Mouse (Mus musculus) testis, postnatal 14 days (tissue): ENCODE measurements around the gene B230217C12Rik.
"Not testable (repeated sequence)": the region's sequence is repeated elsewhere in the genome, so short reads cannot be mapped to it uniquely, and the experiment has no call there.

Experiments used
- DNase-seq: peaks from one replicate; pipeline ENCODE4 v3.0.0; 2021; ENCODE audit warnings: low spot score

B230217C12Rik gene

GRCm38 (mm10) chr11:97867591-97867990 lies 27.0 kb downstream of the B230217C12Rik start:
- DNase-seq = no peak

DNA sequence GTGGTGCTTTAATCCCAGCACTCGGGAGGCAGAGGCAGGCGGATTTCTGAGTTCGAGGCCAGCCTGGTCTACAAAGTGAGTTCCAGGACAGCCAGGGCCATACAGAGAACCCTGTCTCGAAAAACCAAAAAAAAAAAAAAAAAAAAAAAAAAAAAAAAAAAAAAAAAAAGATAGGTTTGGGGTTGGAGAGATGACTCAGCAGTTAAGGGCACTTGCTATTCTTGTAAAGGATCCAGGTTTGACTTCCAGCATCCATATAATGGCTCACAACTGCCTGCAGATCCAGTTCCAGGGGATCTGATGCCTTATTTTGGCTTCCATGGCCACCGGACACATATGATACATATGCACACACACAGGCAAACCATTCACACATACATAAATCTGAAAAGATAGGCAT lies 31.8 kb downstream of the B230217C12Rik start:
- DNase-seq = not testable (repeated sequence)

DNA sequence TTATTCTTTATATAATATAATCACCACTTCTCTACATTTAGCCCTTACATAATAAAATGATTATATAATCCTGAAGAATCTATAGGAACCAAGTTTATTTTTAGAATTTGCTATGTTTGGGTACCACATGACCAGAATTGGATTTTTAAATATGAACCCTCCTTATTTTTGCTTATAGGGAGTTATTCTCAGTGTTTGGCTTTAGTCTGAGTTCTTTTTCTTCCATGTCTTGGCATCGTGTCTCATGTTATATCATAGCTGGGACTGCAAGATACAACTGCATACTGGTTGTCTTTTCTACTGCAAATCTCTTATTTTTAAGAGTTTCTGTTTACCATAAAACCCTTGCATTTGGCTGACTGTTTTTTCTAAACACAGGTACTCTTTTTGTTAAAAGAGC lies 33.8 kb downstream of the B230217C12Rik start:
- DNase-seq = no peak

- no peak for DNase-seq
These were observed 36.8 kb downstream of the B230217C12Rik start for GRCm38 (mm10) chr11:97877341-97877740.

GRCm38 (mm10) chr11:97880362-97880761 lies 39.8 kb downstream of the B230217C12Rik start:
- DNase-seq = no peak

DNA sequence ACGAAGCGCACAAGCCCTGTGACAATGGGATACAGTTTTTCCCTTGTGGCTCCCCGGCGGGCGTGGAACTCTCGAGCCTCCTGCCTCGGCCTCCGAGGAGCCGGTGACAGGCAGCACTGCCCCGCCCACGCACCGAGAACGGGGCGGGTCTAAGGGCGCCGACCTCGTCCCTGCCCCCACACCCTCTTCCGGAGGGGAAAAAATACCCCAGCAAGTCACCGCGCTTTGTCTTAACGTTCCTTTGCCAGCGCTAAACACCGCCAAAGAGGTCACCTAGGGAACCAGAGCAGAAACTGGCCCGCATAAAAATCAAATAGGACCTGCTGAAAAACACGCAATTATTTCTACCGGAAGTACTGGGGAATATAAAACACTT lies 43.0 kb downstream of the B230217C12Rik start:
- DNase-seq = peak; percentile 90

- peak; percentile 98 for DNase-seq
These were observed 43.5 kb downstream of the B230217C12Rik start, which contains the start of gene Fbxo47 for GRCm38 (mm10) chr11:97883918-97884600. Gene Fbxo47, minus strand, starts transcription at chr11:97884154.

GRCm38 (mm10) chr11:97884601-97885185 lies 44.1 kb downstream of the B230217C12Rik start:
- no peak for DNase-seq

- DNase-seq = no peak
These were observed 44.8 kb downstream of the B230217C12Rik start for GRCm38 (mm10) chr11:97885296-97885915.

- no peak for DNase-seq
These were observed 51.2 kb downstream of the B230217C12Rik start for GRCm38 (mm10) chr11:97891821-97892220.
